Mouse (Mus musculus) heart, embryonic 11.5 days (tissue): ENCODE measurements around the gene Cemip. TPM values are rescaled to one million over a fixed set of nuclear protein-coding genes. Genes with fewer than 3 reads are reported as not detected.
"Not testable (repeated sequence)": the region's sequence is repeated elsewhere in the genome, so short reads cannot be mapped to it uniquely, and the experiment has no call there.

Experiments
- ATAC-seq: fragments of 200-750 bp; cut with Nextera tagmentation; replicated peaks from 2 replicates; pipeline ENCODE4 v1.8.0; 2017; ENCODE audit warnings: moderate library complexity; ENCODE audit not compliant: insufficient number of reproducible peaks, low FRiP score, low TSS enrichment
- H3K27ac ChIP-seq: fragments of 300-500 bp; sonication (generic); 2 replicates; pipeline ENCODE4 v1.5.1; 2014; ENCODE audit warnings: mild to moderate bottlenecking, low read depth, low read length
- H3K27me3 ChIP-seq: fragments of 300-500 bp; sonication (generic); 2 replicates; pipeline ENCODE4 v1.6.1; 2014; ENCODE audit warnings: mild to moderate bottlenecking, low read length, mixed read lengths; ENCODE audit not compliant: control insufficient read depth, insufficient read depth
- H3K36me3 ChIP-seq: fragments of 300-500 bp; sonication (generic); 2 replicates; pipeline ENCODE4 v1.6.1; 2014; ENCODE audit warnings: mild to moderate bottlenecking, low read length, moderate library complexity, mixed read lengths; ENCODE audit not compliant: control insufficient read depth, insufficient read depth
- H3K4me1 ChIP-seq: fragments of 300-500 bp; sonication (generic); 2 replicates; pipeline ENCODE4 v1.6.1; 2014; ENCODE audit warnings: low read length; ENCODE audit not compliant: control insufficient read depth, insufficient read depth
- H3K4me2 ChIP-seq: fragments of 300-500 bp; sonication (generic); 2 replicates; pipeline ENCODE4 v1.6.1; 2014; ENCODE audit warnings: mild to moderate bottlenecking, moderate library complexity
- H3K4me3 ChIP-seq: fragments of 300-500 bp; sonication (generic); 2 replicates; pipeline ENCODE4 v1.5.1; 2014; ENCODE audit warnings: low read depth, low read length
- H3K9ac ChIP-seq: fragments of 300-500 bp; sonication (generic); 2 replicates; pipeline ENCODE4 v1.6.1; 2014; ENCODE audit warnings: mild to moderate bottlenecking, low read depth, low read length, moderate library complexity
- H3K9me3 ChIP-seq: fragments of 300-500 bp; sonication (generic); replicated peaks from 2 replicates; pipeline ENCODE4 v1.6.1; 2016; ENCODE audit warnings: low read length; ENCODE audit not compliant: control insufficient read depth
- WGBS: fragments of 180-500 bp; shearing (Covaris S2); extraction: QIAGEN DNeasy Blood & Tissue Kit; methylation state at CpG from one replicate; pipeline ENCODE4 v1.1.7; 2014; ENCODE audit not compliant: insufficient replicate concordance; 5-methylcytosine and 5-hydroxymethylcytosine counted together
- polyA plus RNA-seq: library from polyadenylated mRNA; unstranded; fragments of >200 nt; fragmentation: Nextera tagmentation; extraction: Ambion mirVana; gene quantifications from 2 replicates; pipeline ENCODE4 v1.2.1, GENCODE M21; 2014

Gene Cemip
- polyA plus RNA-seq, 1 experiment from 2014 or later, result 0.82 TPM

DNA sequence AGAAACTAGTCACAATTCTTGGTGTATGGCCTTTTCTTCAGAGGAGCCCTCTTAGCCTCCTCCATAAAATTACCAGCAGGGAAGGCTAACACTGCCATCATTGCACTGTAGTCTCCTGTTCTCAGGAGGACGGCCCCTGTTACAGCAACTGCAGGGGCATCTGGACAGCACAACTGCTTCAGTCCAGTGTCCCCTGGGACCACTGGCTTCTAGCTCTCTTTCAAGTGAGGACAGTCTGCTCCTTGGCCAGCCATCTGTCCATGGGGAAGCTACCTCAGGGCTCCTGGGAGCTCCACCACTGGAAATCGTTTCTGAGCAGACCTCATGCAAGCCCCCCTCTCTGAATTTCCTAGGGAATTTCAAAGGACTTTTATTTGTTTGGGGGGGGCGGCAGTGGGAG lies 185.8 kb downstream of the Cemip start:
- WGBS, result 78% methylated on average over 3 of the region's 3 CpGs
- Histone ChIP-seq H3K27me3 (no peaks in the 10 kb centered on the region), H3K27ac (no peak overlapping the region), H3K4me3 (no peak overlapping the region), H3K9me3 (no peaks in the 10 kb centered on the region), H3K4me1 (peaks cover 10% of the 10 kb centered on the region; the same call in 1 of the 2 replicates), H3K36me3 (peaks cover 19% of the 10 kb centered on the region), H3K4me2 (no peak overlapping the region), H3K9ac (no peak overlapping the region)
- no peak for ATAC-seq

- Histone ChIP-seq H3K27me3 (no peaks in the 10 kb centered on the region), H3K9me3 (no peaks in the 10 kb centered on the region), H3K9ac (no peak overlapping the region), H3K27ac (no peak overlapping the region), H3K4me2 (no peak overlapping the region), H3K4me3 (no peak overlapping the region), H3K36me3 (peaks cover 22% of the 10 kb centered on the region), H3K4me1 (peaks cover 18% of the 10 kb centered on the region)
- WGBS, result 73% methylated on average over 11 of the region's 11 CpGs
- ATAC-seq, result peak; percentile 31; the same call in 1 of the 2 replicates
Measured at GRCm38 (mm10) chr7:83898267-83898666, 188.0 kb downstream of the Cemip start.

GRCm38 (mm10) chr7:83896077-83896740 lies 190.1 kb downstream of the Cemip start:
- Histone ChIP-seq H3K4me3 (no peak overlapping the region), H3K9me3 (no peaks in the 10 kb centered on the region), H3K36me3 (peaks cover 22% of the 10 kb centered on the region), H3K4me2 (no peak overlapping the region), H3K9ac (no peak overlapping the region), H3K27me3 (no peaks in the 10 kb centered on the region), H3K4me1 (peaks cover 12% of the 10 kb centered on the region), H3K27ac (no peak overlapping the region)
- no peak for ATAC-seq
- 80% methylated on average over 5 of the region's 5 CpGs for WGBS

GRCm38 (mm10) chr7:83894348-83894747 lies 192.0 kb downstream of the Cemip start:
- H3K4me2 ChIP-seq, result no peak overlapping the region
- H3K9ac ChIP-seq, result no peak overlapping the region
- no peaks in the 10 kb centered on the region for H3K9me3 ChIP-seq
- H3K4me3 ChIP-seq, result no peak overlapping the region
- 91% methylated on average over 1 of the region's 1 CpGs for WGBS
- peaks cover 12% of the 10 kb centered on the region for H3K4me1 ChIP-seq
- H3K27ac ChIP-seq, result no peak overlapping the region
- peaks cover 18% of the 10 kb centered on the region for H3K36me3 ChIP-seq
- no peaks in the 10 kb centered on the region for H3K27me3 ChIP-seq
- ATAC-seq, result no peak

GRCm38 (mm10) chr7:83892333-83892669 lies 194.0 kb downstream of the Cemip start:
- under 1% methylated on average over 21 of the region's 21 CpGs for WGBS
- peaks cover 12% of the 10 kb centered on the region for H3K4me1 ChIP-seq
- no peaks in the 10 kb centered on the region for H3K9me3 ChIP-seq
- H3K4me2 ChIP-seq, result peak overlapping the region; percentile 84
- no peak for ATAC-seq
- H3K27me3 ChIP-seq, result no peaks in the 10 kb centered on the region
- peak overlapping the region; percentile 78 for H3K4me3 ChIP-seq
- peaks cover 8% of the 10 kb centered on the region; the same call in 1 of the 2 replicates for H3K36me3 ChIP-seq
- H3K27ac ChIP-seq, result peak overlapping the region; percentile 84
- peak overlapping the region; percentile 86 for H3K9ac ChIP-seq

DNA sequence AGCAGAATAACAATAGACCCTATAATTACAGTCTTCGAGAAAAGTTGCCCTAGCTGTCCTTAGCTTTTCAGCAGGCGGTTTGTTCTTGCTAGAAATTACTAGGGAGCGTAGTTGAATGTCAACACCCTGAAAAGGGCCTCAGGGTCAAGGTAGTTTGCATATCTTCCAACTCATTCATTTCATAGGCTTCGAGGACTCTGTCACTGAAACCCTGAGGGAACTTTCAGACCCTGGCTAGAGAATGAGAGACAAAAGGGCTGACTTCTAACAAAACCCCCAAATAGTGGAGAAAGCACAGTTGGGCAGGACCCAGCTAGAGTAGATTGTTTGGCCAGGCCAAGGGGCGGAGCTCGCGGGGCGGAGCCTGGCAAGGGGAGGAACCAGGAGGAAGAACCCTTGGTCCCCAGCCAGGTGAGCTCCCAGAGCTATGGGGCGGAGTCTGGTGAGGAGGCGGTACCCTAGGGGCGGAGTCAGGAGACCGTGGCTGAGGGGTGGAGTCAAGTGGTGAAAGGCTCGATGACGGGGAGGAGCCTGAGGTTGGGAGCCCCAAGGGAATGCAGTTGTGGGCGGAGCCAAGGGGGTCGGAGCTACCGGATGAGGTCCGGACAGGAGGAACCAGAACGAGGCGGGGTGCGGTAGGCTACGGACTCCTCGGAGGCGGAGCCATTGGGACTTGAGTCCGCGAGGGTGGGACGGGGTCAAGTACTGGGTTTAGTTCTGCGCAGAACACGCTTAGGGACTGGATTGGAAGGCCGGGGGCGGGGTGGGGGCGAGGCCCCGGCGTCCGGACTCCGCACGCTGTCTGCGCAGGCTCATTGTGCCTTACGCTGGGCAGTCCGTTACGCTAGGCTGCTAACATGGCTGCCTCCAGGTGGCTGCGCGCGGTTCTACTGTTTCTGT lies 194.6 kb downstream of the Cemip start:
- peak; percentile 97 for ATAC-seq
- Histone ChIP-seq H3K9me3 (no peaks in the 10 kb centered on the region), H3K36me3 (peaks cover 7% of the 10 kb centered on the region; the same call in 1 of the 2 replicates), H3K4me2 (peak overlapping the region; percentile 84), H3K9ac (peak overlapping the region; percentile 86), H3K27me3 (no peaks in the 10 kb centered on the region), H3K27ac (peak overlapping the region; percentile 84), H3K4me1 (peaks cover 12% of the 10 kb centered on the region), H3K4me3 (peak overlapping the region; percentile 78)
- 3% methylated on average over 37 of the region's 44 CpGs for WGBS

- not testable (repeated sequence) for H3K27me3 ChIP-seq, H3K4me2 ChIP-seq, ATAC-seq, H3K4me3 ChIP-seq, H3K9ac ChIP-seq, H3K36me3 ChIP-seq, H3K27ac ChIP-seq, H3K9me3 ChIP-seq
- 84% methylated on average over 5 of the region's 5 CpGs for WGBS
- H3K4me1 ChIP-seq, result peaks cover 16% of the 10 kb centered on the region
Measured at GRCm38 (mm10) chr7:83889946-83890345, 196.4 kb downstream of the Cemip start.

DNA sequence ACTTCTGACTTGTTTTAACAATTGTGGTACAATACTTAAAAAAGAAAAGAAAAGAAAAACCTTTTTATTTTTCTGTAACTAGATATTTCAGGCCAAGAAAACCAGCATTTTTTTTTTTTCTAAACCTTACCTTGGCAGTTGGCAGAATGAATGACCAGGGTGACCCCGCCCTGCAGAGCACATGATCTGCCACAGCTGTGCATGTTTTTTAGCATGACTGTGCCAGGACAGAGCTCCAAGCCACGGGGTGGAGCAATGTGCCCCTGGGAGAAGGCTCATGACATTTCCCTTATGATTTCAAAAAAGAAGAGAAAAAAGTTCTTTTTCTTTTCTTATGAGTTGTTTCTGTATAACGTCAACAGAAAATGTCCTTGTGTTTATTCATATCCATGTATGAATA lies 196.9 kb downstream of the Cemip start:
- H3K9ac ChIP-seq, result no peak overlapping the region
- H3K4me3 ChIP-seq, result no peak overlapping the region
- H3K4me1 ChIP-seq, result peaks cover 15% of the 10 kb centered on the region
- H3K27me3 ChIP-seq, result no peaks in the 10 kb centered on the region
- no peak overlapping the region for H3K4me2 ChIP-seq
- WGBS, result 77% methylated on average over 3 of the region's 3 CpGs
- H3K9me3 ChIP-seq, result no peaks in the 10 kb centered on the region
- H3K36me3 ChIP-seq, result no peaks in the 10 kb centered on the region
- no peak for ATAC-seq
- no peak overlapping the region for H3K27ac ChIP-seq
